Mouse (Mus musculus): Measurements from ENCODE around the gene Zfp446. TPM values are rescaled to one million over a fixed set of nuclear protein-coding genes. Genes with fewer than 3 reads are reported as not detected.

Zfp446 gene
- polyA plus RNA-seq, 1 experiment = 1.7 TPM

DNA sequence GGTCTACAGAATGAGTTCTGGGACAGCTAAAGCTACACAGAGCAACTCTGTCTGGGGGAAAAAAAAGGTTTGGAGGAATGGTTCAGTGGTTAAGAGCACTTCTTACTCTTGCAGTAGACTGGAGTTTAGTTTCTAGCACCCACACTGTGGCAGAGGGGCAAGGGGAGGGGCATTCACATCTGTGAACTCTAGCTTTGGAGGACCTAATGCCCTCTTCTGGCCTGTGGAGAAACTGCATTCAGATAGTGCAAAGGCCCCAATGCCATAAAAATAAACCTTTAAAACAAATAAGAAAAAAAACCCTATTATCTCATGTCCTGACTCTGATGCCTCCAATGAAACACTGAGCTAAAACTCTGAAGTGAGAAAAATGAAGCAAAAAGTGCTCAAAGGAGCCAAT is 34.2 kb upstream of the Zfp446 start:
- no peaks in the 10 kb centered on the region for H3K27me3 ChIP-seq (ENCODE audit: control insufficient read depth, insufficient read depth, insufficient read length)
- H3ac ChIP-seq (ENCODE audit: control insufficient read depth, insufficient read length) = no peak overlapping the region
- no peak overlapping the region for H3K4me3 ChIP-seq
- no peaks in the 10 kb centered on the region for H3K36me3 ChIP-seq (ENCODE audit: control insufficient read depth, insufficient read depth)
- no peak for TF ChIP-seq MYOD1 (IDR thresholded peaks at IDR 0.05; ENCODE audit: control insufficient read depth in 1 of 3, insufficient read length in 2 of 3, low read depth in 2 of 3)
- TF ChIP-seq CEBPB (IDR thresholded peaks at IDR 0.05; ENCODE audit: insufficient read depth, poor library complexity, severe bottlenecking) = no peak
- TF ChIP-seq USF1 (IDR thresholded peaks at IDR 0.05; ENCODE audit: low read depth) = no peak
- TF ChIP-seq SRF (IDR thresholded peaks at IDR 0.05; ENCODE audit: control insufficient read depth, insufficient read length, low read depth) = no peak
- TF ChIP-seq TCF3 (IDR thresholded peaks at IDR 0.05; ENCODE audit: insufficient read length, low read depth) = no peak
- H3K4me2 ChIP-seq (ENCODE audit: low read depth) = no peak overlapping the region
- H3K79me2 ChIP-seq (ENCODE audit: control insufficient read depth, insufficient read depth) = no peaks in the 10 kb centered on the region

DNA sequence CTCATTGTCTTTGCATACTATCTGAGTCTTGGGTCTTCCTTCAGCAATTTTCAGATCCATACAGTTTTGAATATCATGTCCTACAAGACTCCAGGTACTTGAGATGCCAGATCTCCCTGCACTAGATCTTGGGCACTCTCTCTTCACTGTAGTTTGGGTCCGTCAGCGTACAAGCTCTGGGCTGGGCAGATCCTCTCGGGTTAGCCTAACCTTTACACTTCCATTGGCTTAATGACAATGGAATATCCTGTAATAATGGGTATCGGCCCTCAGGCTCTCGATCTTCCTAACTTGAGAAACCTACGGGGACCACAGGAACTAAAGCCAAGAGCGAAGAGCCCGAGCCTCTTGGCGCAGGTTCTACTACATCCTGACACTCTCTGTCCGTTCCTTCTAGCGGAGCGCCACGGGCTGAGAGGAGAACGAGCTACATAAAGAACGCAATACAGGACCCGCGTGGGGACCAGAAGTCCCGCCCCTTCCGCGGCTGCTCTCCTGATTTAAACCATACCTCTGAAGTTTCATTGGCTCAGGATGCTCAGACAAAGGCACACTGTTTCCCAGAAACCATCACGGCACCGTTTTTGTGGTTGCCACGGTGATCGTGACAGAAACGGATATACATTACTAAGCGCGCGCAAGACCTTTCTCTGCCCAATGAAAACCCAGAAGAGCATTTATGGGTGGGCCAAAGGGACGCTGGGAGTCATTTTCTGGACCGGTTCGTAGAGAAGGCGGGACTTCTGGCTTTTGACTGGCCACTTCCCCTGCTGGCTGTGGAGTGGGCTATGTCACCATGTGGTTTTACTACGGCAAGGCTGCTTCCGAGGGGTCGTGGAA is 28.4 kb upstream of the Zfp446 start:
- H3ac ChIP-seq (ENCODE audit: control insufficient read depth, insufficient read length) = peak overlapping the region; percentile 22
- no peaks in the 10 kb centered on the region for H3K36me3 ChIP-seq (ENCODE audit: control insufficient read depth, insufficient read depth)
- peak; percentile 74 for TF ChIP-seq POLR2AphosphoS2 (IDR thresholded peaks at IDR 0.05; ENCODE audit: insufficient read length, low read depth)
- peak; percentile 67 for TF ChIP-seq POLR2A (IDR thresholded peaks at IDR 0.05; ENCODE audit: insufficient read length, low read depth)
- no peak for TF ChIP-seq CEBPB (IDR thresholded peaks at IDR 0.05; ENCODE audit: insufficient read depth, poor library complexity, severe bottlenecking)
- H3K27me3 ChIP-seq (ENCODE audit: control insufficient read depth, insufficient read depth, insufficient read length) = no peaks in the 10 kb centered on the region
- H3K4me3 ChIP-seq = peak overlapping the region; percentile 39
- H3K79me2 ChIP-seq (ENCODE audit: control insufficient read depth, insufficient read depth) = no peaks in the 10 kb centered on the region
- H3K4me2 ChIP-seq (ENCODE audit: low read depth) = peak overlapping the region; percentile 97

DNA sequence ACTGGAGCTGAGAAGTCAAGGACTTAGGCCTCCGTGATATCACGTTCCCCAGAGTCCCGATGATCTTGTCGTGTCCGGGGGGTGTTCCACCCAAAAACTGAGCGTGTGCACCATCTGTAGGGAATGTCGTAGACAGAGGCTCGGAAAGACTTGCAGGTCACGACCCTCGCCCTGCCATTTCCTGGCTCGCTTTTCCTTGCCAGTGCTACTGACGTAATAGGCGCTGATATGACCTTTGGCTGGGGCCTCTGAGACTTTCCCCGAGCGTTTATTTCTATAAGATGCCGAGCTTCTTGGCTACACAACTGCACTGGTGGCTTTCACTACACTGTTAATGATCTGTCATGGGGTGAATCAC is 27.8 kb upstream of the Zfp446 start:
- Histone ChIP-seq H3K4me2 (ENCODE audit: low read depth) (peak overlapping the region; percentile 97), H3K27me3 (ENCODE audit: control insufficient read depth, insufficient read depth, insufficient read length) (no peaks in the 10 kb centered on the region), H3K36me3 (ENCODE audit: control insufficient read depth, insufficient read depth) (no peaks in the 10 kb centered on the region), H3K79me2 (ENCODE audit: control insufficient read depth, insufficient read depth) (no peaks in the 10 kb centered on the region), H3ac (ENCODE audit: control insufficient read depth, insufficient read length) (peak overlapping the region; percentile 22), H3K4me3 (peak overlapping the region; percentile 39)
- TF ChIP-seq REST (IDR thresholded peaks at IDR 0.05; ENCODE audit: insufficient read depth, insufficient read length) (no peak), CEBPB (IDR thresholded peaks at IDR 0.05; ENCODE audit: insufficient read depth, poor library complexity, severe bottlenecking) (no peak), TCF12 (IDR thresholded peaks at IDR 0.05; ENCODE audit: insufficient read depth, poor library complexity, severe bottlenecking) (no peak), TCF3 (IDR thresholded peaks at IDR 0.05; ENCODE audit: insufficient read length, low read depth) (no peak), POLR2AphosphoS2 (IDR thresholded peaks at IDR 0.05; ENCODE audit: insufficient read length, low read depth) (no peak), POLR2A (IDR thresholded peaks at IDR 0.05; ENCODE audit: insufficient read length, low read depth) (no peak), MAX (IDR thresholded peaks at IDR 0.05; ENCODE audit: low read depth) (no peak), E2F4 (IDR thresholded peaks at IDR 0.05; ENCODE audit: insufficient read depth) (no peak), MYOD1 (IDR thresholded peaks at IDR 0.05; ENCODE audit: control insufficient read depth in 1 of 3, insufficient read length in 2 of 3, low read depth in 2 of 3) (no peak), SRF (IDR thresholded peaks at IDR 0.05; ENCODE audit: control insufficient read depth, insufficient read length, low read depth) (no peak), USF1 (IDR thresholded peaks at IDR 0.05; ENCODE audit: low read depth) (no peak), MYOG (IDR thresholded peaks at IDR 0.05; ENCODE audit: control insufficient read depth in 1 of 3, insufficient read depth in 1 of 3, insufficient read length in 2 of 3, low read depth in 2 of 3) (no peak)

DNA sequence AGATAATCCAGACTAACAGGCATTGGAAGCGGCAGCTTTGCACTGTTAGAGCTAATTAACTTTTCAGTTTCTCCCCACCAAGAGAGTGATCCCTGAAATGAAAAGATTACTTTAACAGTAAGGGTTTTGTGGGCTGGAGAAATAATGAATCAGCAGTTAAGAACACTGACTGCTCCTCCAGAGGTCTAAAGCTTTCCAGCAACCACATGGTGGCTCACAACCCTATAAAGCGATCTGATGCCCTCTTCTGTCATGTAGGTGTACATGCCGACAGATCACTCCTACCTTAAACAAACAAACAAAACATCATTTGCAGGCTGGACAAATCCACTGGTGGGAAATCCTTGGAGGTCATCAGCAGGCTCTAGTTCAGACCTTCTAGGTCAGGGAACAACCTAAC is 22.8 kb upstream of the Zfp446 start:
- Histone ChIP-seq H3K27me3 (ENCODE audit: control insufficient read depth, insufficient read depth, insufficient read length) (no peaks in the 10 kb centered on the region), H3ac (ENCODE audit: control insufficient read depth, insufficient read length) (no peak overlapping the region), H3K36me3 (ENCODE audit: control insufficient read depth, insufficient read depth) (no peaks in the 10 kb centered on the region), H3K4me3 (no peak overlapping the region), H3K79me2 (ENCODE audit: control insufficient read depth, insufficient read depth) (no peaks in the 10 kb centered on the region), H3K4me2 (ENCODE audit: low read depth) (no peak overlapping the region)
- TF ChIP-seq USF1 (IDR thresholded peaks at IDR 0.05; ENCODE audit: low read depth) = no peak
- no peak for TF ChIP-seq TCF3 (IDR thresholded peaks at IDR 0.05; ENCODE audit: insufficient read length, low read depth)
- no peak for TF ChIP-seq CEBPB (IDR thresholded peaks at IDR 0.05; ENCODE audit: insufficient read depth, poor library complexity, severe bottlenecking)
- no peak for TF ChIP-seq TCF12 (IDR thresholded peaks at IDR 0.05; ENCODE audit: insufficient read depth, poor library complexity, severe bottlenecking)
- TF ChIP-seq MAX (IDR thresholded peaks at IDR 0.05; ENCODE audit: low read depth) = no peak
- no peak for TF ChIP-seq MYOD1 (IDR thresholded peaks at IDR 0.05; ENCODE audit: control insufficient read depth in 1 of 3, insufficient read length in 2 of 3, low read depth in 2 of 3)
- TF ChIP-seq POLR2A (IDR thresholded peaks at IDR 0.05; ENCODE audit: insufficient read length, low read depth) = no peak
- no peak for TF ChIP-seq REST (IDR thresholded peaks at IDR 0.05; ENCODE audit: insufficient read depth, insufficient read length)
- no peak for TF ChIP-seq E2F4 (IDR thresholded peaks at IDR 0.05; ENCODE audit: insufficient read depth)
- TF ChIP-seq SRF (IDR thresholded peaks at IDR 0.05; ENCODE audit: control insufficient read depth, insufficient read length, low read depth) = no peak
- TF ChIP-seq MYOG (IDR thresholded peaks at IDR 0.05; ENCODE audit: control insufficient read depth in 1 of 3, insufficient read depth in 1 of 3, insufficient read length in 2 of 3, low read depth in 2 of 3) = no peak
- TF ChIP-seq POLR2AphosphoS2 (IDR thresholded peaks at IDR 0.05; ENCODE audit: insufficient read length, low read depth) = no peak

DNA sequence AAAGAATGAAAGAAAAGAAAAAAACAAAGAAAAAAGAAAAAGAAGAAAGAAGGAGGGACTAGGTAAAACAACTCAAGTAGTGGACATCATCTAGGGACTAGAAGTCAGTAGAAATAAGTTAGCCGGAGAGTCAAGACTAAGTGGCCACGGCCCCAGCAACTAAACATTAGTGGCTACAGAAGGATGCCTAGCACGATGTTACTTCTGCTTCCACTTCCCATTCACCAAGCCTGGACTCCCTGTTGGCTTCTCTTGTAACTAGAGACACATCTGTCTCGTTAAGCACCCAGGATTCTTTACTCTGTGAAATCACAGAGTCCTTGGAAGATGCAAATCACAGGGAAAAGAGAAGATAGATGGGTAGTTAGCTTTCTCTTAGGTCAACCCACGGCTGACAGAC is 20.1 kb upstream of the Zfp446 start:
- Histone ChIP-seq H3K79me2 (ENCODE audit: control insufficient read depth, insufficient read depth) (no peaks in the 10 kb centered on the region), H3K4me2 (ENCODE audit: low read depth) (peak overlapping the region; percentile 44), H3K36me3 (ENCODE audit: control insufficient read depth, insufficient read depth) (no peaks in the 10 kb centered on the region), H3K27me3 (ENCODE audit: control insufficient read depth, insufficient read depth, insufficient read length) (no peaks in the 10 kb centered on the region), H3ac (ENCODE audit: control insufficient read depth, insufficient read length) (no peak overlapping the region), H3K4me3 (no peak overlapping the region)
- no peak for TF ChIP-seq POLR2AphosphoS2 (IDR thresholded peaks at IDR 0.05; ENCODE audit: insufficient read length, low read depth)
- no peak for TF ChIP-seq TCF3 (IDR thresholded peaks at IDR 0.05; ENCODE audit: insufficient read length, low read depth)

Data from myocyte (in vitro differentiated cells).